In genomic region chr19:44295741-44296140, GRCm38 (mm10) we compare ENCODE assay signal across 8 mouse cellular contexts. TPM values are rescaled to one million over a fixed set of nuclear protein-coding genes. Genes with fewer than 3 reads are reported as not detected.
DNase-seq lines count a peak whose midpoint lies in the region; ATAC-seq and TF ChIP-seq lines count a peak whose summit lies in the region.

No protein-coding gene starts in this region.

- H3K4me1 ChIP-seq in cortical plate, adult 2 months (ENCODE audit: control insufficient read depth, insufficient read depth, low read length), result peaks cover 10% of the 10 kb centered on the region

- H3K27ac ChIP-seq in cortical plate, adult 2 months (ENCODE audit: insufficient read depth, low read length), result no peak overlapping the region; the same call in 1 of the 2 replicates

- TF ChIP-seq CTCF in cortical plate, adult 2 months (IDR thresholded peaks at IDR 0.05; ENCODE audit: extremely low read depth, insufficient read depth, low read length), result peak; percentile 98

- intact Hi-C loops in left cerebral cortex, postnatal 10 days (cut with DNase I), result loop anchor here (2.0 kb wide), 1 partner anchor 29 kb away; no protein-coding TSS in a partner anchor

- peak; percentile 56 for ATAC-seq in inflammation-experienced regulatory T-cells, adult 6 months
- peak; percentile 59 for ATAC-seq in megakaryocyte progenitor cell, adult 5-6 weeks (replicated peaks; ENCODE audit: poor library complexity)

- H3K4me3 ChIP-seq in cortical plate, adult 2 months (ENCODE audit: insufficient read depth, low read length), result peak overlapping the region; percentile 77

- TF ChIP-seq POLR2A in cortical plate, adult 2 months (IDR thresholded peaks at IDR 0.05; ENCODE audit: extremely low read depth, insufficient read depth, low read length), result peak; percentile 53; the same call in 1 of the 2 replicates

- DNase-seq in ZHBTc4 (ENCODE audit: low read depth, low spot score), result peak; percentile 91
- peak; percentile 89 for DNase-seq in gastrocnemius, postnatal 10 days
- peak; percentile 84 to 87 for DNase-seq in left cerebral cortex, postnatal 10 days (ENCODE audit: extremely low spot score in 1 of 2, low spot score in 2 of 2)
- DNase-seq in right cerebral cortex, postnatal 10 days (ENCODE audit: low spot score in 2 of 2), result peak; percentile 87 to 90
- DNase-seq in urinary bladder, postnatal 25 days (ENCODE audit: low spot score), result peak; percentile 86

RNA-seq across cellular contexts. Expression of gene Scd2, which starts 2.3 kb away (rescaled TPM):
- 600 and 717 TPM in 2 replicates for polyA plus RNA-seq in cortical plate, adult 2 months (2012; rRNA removed)
- 10 to 100 TPM; 55.2 to 56.7 TPM for total RNA-seq in gastrocnemius, postnatal 10 days (2021)
- 10 to 100 TPM; 24.8 to 27.3 (median 25.3) TPM for polyA plus RNA-seq in inflammation-experienced regulatory T-cells, adult 6 months (2017; shearing (Covaris generic))
- total RNA-seq in left cerebral cortex, postnatal 10 days (2021), result 100 to 1,000 TPM; 603 to 619 TPM
- 95.4 and 101 TPM in 2 replicates for total RNA-seq in megakaryocyte progenitor cell, adult 5-6 weeks (2015)
- 88.5 and 107 TPM in 2 replicates for total RNA-seq in megakaryocyte progenitor cell, adult 5-6 weeks (2017)

RNA-seq across cellular contexts. Expression of gene Scd4, which starts 37.2 kb away (rescaled TPM):
- 0.25 and 0.33 TPM in 2 replicates for polyA plus RNA-seq in cortical plate, adult 2 months (2012; rRNA removed)
- under 1 TPM; 0.33 to 0.61 TPM for total RNA-seq in gastrocnemius, postnatal 10 days (2021)
- polyA plus RNA-seq in inflammation-experienced regulatory T-cells, adult 6 months (2017; shearing (Covaris generic)), result under 1 TPM; 0.29 to 0.81 (median 0.55) TPM
- total RNA-seq in left cerebral cortex, postnatal 10 days (2021), result 1 to 10 TPM; 1.5 to 2.4 TPM
- 0.35 TPM in 1 of 2 replicates, not detected in the other for total RNA-seq in megakaryocyte progenitor cell, adult 5-6 weeks (2015)
- not detected in 2 replicates for total RNA-seq in megakaryocyte progenitor cell, adult 5-6 weeks (2017)

Comparison
In these comparisons a context has a peak if more than half of its experiments do, and no peak if none do; other contexts are left out.
1. RNA of gene Scd2, which starts 2.3 kb away (total RNA-seq): 603 to 619 TPM in left cerebral cortex, postnatal 10 days; 88.5 to 107 TPM in megakaryocyte progenitor cell, adult 5-6 weeks and 55.2 to 56.7 TPM in gastrocnemius, postnatal 10 days; every median in the first group is over 4 times any median in the second.
2. Peak in every context shown above with its lines, with median percentiles within 50 percentile points of each other: DNase-seq.